Mouse (Mus musculus) cerebellum, adult (tissue): ENCODE results near the gene Dars.
A peak's percentile ranks its signal among the peaks of the same experiment; 100 is the strongest.

ENCODE experiments used
- ATAC-seq: cut with Nextera tagmentation; 2 replicates; pipeline ENCODE4 v1.9.2; 2017; ENCODE audit warnings: mild to moderate bottlenecking, moderate library complexity, mixed read lengths; ENCODE audit not compliant: insufficient number of reproducible peaks, low FRiP score, low TSS enrichment

Gene Dars

DNA sequence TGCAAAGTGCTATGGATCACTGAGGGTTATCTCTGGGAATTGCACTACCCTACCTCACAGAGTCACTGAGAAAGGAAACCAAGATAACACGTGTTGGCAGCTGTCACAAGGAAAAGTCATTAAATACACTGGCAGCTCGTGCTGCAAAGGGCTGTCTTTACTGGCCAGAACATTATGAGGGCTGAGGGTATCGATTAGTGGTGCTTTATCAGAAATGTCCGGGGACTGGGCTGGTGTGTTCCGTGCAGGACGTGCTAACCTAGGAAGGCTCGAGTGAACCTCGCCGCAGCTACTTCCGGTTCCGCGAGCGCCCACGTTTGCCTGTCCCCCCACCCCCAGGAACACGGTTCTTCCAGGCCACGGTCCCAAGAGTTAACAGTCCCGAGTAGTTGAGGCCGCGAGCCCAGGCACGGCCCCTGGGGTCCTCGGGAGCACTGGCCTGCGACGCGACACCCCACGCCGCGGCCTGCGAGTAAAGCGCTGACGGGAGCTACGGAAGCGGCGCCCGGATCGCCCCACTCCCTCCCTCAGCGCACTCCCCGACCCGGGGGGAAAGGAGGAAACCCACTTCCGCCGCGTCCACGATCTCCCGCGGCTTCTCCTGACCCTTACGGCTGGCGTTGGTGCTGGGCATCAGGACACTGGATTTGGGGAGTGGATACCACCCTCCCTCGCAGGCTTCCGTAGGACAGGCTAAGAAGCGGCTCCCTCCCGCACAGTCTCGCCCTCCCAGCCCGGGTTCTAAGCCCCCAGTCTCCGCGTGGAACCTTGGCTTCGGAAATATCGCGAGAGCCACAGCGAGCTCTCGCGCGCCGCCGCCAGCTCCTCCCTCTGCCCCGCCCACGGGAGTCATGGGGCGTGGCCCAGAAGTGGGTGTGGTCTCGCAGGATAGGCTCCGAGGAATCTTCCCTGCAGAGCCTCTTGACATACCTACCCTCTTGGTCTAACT is at the start of gene Dars:
Dars (minus strand) TSS at position 785 of the 949 bp plus-strand sequence.
- ATAC-seq = peak; percentile 89

- ATAC-seq = no peak
Measured at GRCm38 (mm10) chr1:128466828-128467227, 49.7 kb upstream of the Dars start.

GRCm38 (mm10) chr1:128463478-128463877 is 46.3 kb upstream of the Dars start:
- ATAC-seq = no peak

GRCm38 (mm10) chr1:128462389-128462788 is 45.2 kb upstream of the Dars start:
- ATAC-seq = no peak

GRCm38 (mm10) chr1:128460780-128461179 is 43.6 kb upstream of the Dars start:
- ATAC-seq = no peak

DNA sequence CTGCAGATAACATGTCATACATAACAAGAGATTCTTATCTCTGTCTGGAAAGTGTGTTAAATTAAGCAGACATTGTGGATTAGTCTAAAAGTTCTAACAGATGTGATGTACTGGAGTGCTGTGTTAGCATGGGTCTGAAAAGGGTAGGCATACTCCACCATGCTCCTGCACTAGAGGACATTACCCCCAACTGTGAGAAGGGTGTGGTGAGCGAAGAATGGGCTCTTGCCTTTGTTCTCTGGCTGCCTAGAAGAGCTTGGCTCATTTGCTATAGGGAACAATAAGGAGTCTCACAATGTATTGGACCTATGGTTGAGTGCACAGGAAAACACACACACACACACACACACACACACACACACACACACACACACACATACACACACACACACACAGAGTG is 42.3 kb upstream of the Dars start:
- ATAC-seq = no peak

GRCm38 (mm10) chr1:128459011-128459410 is 41.8 kb upstream of the Dars start:
- no peak for ATAC-seq

- no peak for ATAC-seq
Measured at GRCm38 (mm10) chr1:128456844-128457445, 39.8 kb upstream of the Dars start.

DNA sequence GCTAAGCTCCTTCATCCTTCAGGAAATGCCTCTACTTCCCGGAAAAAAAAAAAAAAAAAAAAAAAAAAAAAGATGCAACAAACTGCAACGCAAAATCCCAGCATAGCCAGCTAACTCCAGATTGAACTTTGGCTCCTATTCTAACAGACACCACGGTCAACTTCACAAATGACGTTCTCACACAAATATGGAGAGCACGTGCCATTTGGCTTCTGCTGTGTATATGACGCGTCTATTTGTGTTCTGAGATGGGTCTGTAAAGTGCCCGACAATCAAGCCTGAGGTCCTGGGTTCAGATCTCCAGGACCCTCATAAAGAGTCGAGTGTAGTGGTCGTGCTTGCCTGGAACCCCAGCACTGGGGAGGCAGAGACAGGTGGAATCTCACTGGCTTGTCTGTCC is 39.1 kb upstream of the Dars start:
- no peak for ATAC-seq

DNA sequence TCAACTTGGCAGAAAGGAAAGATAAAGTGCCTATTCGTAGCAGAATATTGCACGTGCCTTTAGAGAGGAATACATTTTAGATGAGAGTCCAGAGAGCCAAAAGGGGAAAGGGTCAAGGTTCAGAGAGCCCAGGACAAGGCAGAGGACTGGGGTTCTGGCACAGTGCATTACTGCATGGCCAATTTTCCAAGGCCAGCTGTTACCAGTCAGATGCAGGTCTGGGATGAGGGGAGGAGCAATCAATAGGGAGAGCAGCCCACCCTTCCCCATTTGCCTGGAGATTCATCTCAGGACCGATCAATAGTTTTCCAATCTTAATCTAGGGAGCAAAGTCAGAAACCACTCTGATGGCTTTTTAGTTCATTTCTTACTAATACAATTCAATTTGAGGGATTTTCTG is 35.0 kb upstream of the Dars start:
- ATAC-seq = no peak

DNA sequence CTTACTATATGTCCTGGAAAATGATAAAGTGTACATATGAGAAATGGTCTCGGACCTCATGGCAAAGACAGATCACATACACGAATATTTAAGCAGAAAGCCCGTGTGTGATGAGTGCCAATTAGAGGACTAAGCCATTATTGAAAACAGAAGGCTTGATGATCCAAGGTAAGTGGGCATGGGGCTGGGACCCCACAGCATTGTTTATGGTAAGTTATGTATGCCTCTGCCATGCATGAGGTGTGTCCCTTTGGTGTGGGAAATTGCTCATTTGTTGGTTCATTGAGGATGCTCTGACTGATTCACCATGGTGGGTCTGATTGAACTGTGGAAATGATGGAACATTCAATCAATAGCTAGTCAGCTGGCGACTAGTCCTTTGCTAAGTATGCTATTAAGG is 34.0 kb upstream of the Dars start:
- ATAC-seq = no peak

GRCm38 (mm10) chr1:128447206-128447902 is 30.2 kb upstream of the Dars start:
- ATAC-seq = no peak

GRCm38 (mm10) chr1:128443890-128444839 is 27.0 kb upstream of the Dars start:
- ATAC-seq = no peak

- ATAC-seq = no peak
Measured at GRCm38 (mm10) chr1:128441129-128441473, 23.9 kb upstream of the Dars start.

- ATAC-seq = no peak
Measured at GRCm38 (mm10) chr1:128440386-128441128, 23.4 kb upstream of the Dars start.

- no peak for ATAC-seq
Measured at GRCm38 (mm10) chr1:128439618-128440017, 22.4 kb upstream of the Dars start.

GRCm38 (mm10) chr1:128438526-128438925 is 21.4 kb upstream of the Dars start:
- no peak for ATAC-seq

- no peak for ATAC-seq
Measured at GRCm38 (mm10) chr1:128437276-128437675, 20.1 kb upstream of the Dars start.

DNA sequence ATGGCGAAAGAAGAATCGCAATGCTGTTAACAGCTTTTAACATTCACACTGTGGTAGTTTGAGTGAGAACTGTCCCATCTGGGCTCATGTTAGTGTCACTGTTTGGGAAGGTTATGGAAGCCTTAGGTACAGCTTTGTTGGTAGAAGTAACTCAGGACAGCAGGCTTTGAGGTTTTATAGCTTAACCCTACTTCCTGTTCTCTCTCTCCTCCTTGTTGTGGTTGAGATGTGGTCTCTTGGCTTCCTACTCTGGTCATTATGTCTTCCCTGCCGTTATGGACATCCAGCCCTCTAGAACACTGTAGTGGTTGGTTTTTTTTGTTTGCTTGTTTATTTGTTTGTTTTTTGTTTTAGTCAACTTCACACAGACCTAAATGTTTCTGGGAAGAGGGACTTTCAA is 18.8 kb upstream of the Dars start:
- ATAC-seq = no peak
